Mouse (Mus musculus) layer of hippocampus, adult 18-20 months (tissue): ENCODE measurements around the gene Dpt. TPM values are rescaled to one million over a fixed set of nuclear protein-coding genes. Genes with fewer than 3 reads are reported as not detected.
A peak's percentile ranks its signal among the peaks of the same experiment; 100 is the strongest.
"Not testable (repeated sequence)": the region's sequence is repeated elsewhere in the genome, so short reads cannot be mapped to it uniquely, and the experiment has no call there.

Experiments used
- DNase-seq, 2 experiments: peaks; one replicate each; pipeline ENCODE4 v3.0.0; 2022; ENCODE audit warnings: low spot score in 2 of 2
- total RNA-seq, 2 experiments: library from RNA; stranded (reverse); gene quantifications; 2 replicates each; pipeline ENCODE4 v1.2.3; 2021

Gene Dpt
- total RNA-seq, 2 experiments from 2014 or later, result not detected

GRCm38 (mm10) chr1:164815330-164815729 is 18.9 kb downstream of the Dpt start:
- no peak for DNase-seq

GRCm38 (mm10) chr1:164817331-164817730 is 20.9 kb downstream of the Dpt start:
- no peak for DNase-seq

GRCm38 (mm10) chr1:164821307-164821706 is 24.9 kb downstream of the Dpt start:
- no peak for DNase-seq

- no peak for DNase-seq
Observed at GRCm38 (mm10) chr1:164821821-164822220, 25.4 kb downstream of the Dpt start.

GRCm38 (mm10) chr1:164822268-164822667 is 25.8 kb downstream of the Dpt start:
- no peak for DNase-seq

- no peak for DNase-seq
Observed at GRCm38 (mm10) chr1:164824896-164825295, 28.5 kb downstream of the Dpt start.

- no peak for DNase-seq
Observed at GRCm38 (mm10) chr1:164829881-164830280, 33.4 kb downstream of the Dpt start.

GRCm38 (mm10) chr1:164832459-164832858 is 36.0 kb downstream of the Dpt start:
- DNase-seq, result no peak

- peak in 1 of 2 experiments; percentile 45 for DNase-seq
Observed at GRCm38 (mm10) chr1:164848616-164849265, 52.3 kb downstream of the Dpt start.

- not testable (repeated sequence) for DNase-seq
Observed at GRCm38 (mm10) chr1:164855700-164856099, 59.3 kb downstream of the Dpt start.

- DNase-seq, result no peak
Observed at GRCm38 (mm10) chr1:164859952-164860351, 63.5 kb downstream of the Dpt start.

GRCm38 (mm10) chr1:164860782-164861181 is 64.3 kb downstream of the Dpt start:
- DNase-seq, result no peak

- DNase-seq, result no peak
Observed at GRCm38 (mm10) chr1:164861501-164861900, 65.1 kb downstream of the Dpt start.

GRCm38 (mm10) chr1:164862946-164863883 is 66.8 kb downstream of the Dpt start:
- no peak for DNase-seq

GRCm38 (mm10) chr1:164864666-164865065 is 68.2 kb downstream of the Dpt start:
- no peak for DNase-seq

GRCm38 (mm10) chr1:164870694-164871093 is 74.2 kb downstream of the Dpt start:
- no peak for DNase-seq

Other genes starting within 250 kb of the Dpt start
- not detected for gene Xcl1, start 138.9 kb downstream of the Dpt start, total RNA-seq